Mouse (Mus musculus) neural tube, embryonic 13.5 days (tissue): ENCODE measurements around the gene Sntg2. TPM values are rescaled to one million over a fixed set of nuclear protein-coding genes. Genes with fewer than 3 reads are reported as not detected.

Experiments
- ATAC-seq: fragments of 200-750 bp; cut with Nextera tagmentation; 2 replicates; pipeline ENCODE4 v1.8.0; 2017; ENCODE audit warnings: low read depth, mild to moderate bottlenecking, moderate TSS enrichment, moderate library complexity
- H3K27ac ChIP-seq: fragments of 300-500 bp; sonication (generic); replicated peaks from 2 replicates; pipeline ENCODE4 v1.5.1; 2015; ENCODE audit warnings: moderate library complexity, mild to moderate bottlenecking, inconsistent platforms
- H3K27me3 ChIP-seq: fragments of 300-500 bp; sonication (generic); 2 replicates; pipeline ENCODE4 v1.6.1; 2015; ENCODE audit warnings: mild to moderate bottlenecking, inconsistent platforms
- H3K36me3 ChIP-seq: fragments of 300-500 bp; sonication (generic); 2 replicates; pipeline ENCODE4 v1.6.1; 2015; ENCODE audit warnings: mild to moderate bottlenecking, inconsistent platforms
- H3K4me1 ChIP-seq: fragments of 300-500 bp; sonication (generic); replicated peaks from 2 replicates; pipeline ENCODE4 v1.6.1; 2015; ENCODE audit warnings: inconsistent platforms
- H3K4me2 ChIP-seq: fragments of 300-500 bp; sonication (generic); 2 replicates; pipeline ENCODE4 v1.6.1; 2015; ENCODE audit warnings: inconsistent platforms, mild to moderate bottlenecking, moderate library complexity
- H3K4me3 ChIP-seq: fragments of 300-500 bp; sonication (generic); 2 replicates; pipeline ENCODE4 v1.5.1; 2015; ENCODE audit warnings: mild to moderate bottlenecking, inconsistent platforms
- H3K9ac ChIP-seq: fragments of 300-500 bp; sonication (generic); 2 replicates; pipeline ENCODE4 v1.6.1; 2015; ENCODE audit warnings: moderate library complexity, mild to moderate bottlenecking, inconsistent platforms
- H3K9me3 ChIP-seq: fragments of 300-500 bp; sonication (generic); 2 replicates; pipeline ENCODE4 v1.6.1; 2016; ENCODE audit warnings: inconsistent platforms
- WGBS: fragments of 180-500 bp; shearing (Covaris S2); methylation state at CpG from one replicate; pipeline ENCODE4 v1.1.7; 2015; 5-methylcytosine and 5-hydroxymethylcytosine counted together
- polyA plus RNA-seq: library from polyadenylated mRNA; unstranded; fragments of >200 nt; fragmentation: Nextera tagmentation; extraction: Ambion mirVana; gene quantifications from 2 replicates; pipeline ENCODE4 v1.2.1, GENCODE M21; 2015

Gene Sntg2
- polyA plus RNA-seq, 1 experiment from 2014 or later, result 3.4 TPM

DNA sequence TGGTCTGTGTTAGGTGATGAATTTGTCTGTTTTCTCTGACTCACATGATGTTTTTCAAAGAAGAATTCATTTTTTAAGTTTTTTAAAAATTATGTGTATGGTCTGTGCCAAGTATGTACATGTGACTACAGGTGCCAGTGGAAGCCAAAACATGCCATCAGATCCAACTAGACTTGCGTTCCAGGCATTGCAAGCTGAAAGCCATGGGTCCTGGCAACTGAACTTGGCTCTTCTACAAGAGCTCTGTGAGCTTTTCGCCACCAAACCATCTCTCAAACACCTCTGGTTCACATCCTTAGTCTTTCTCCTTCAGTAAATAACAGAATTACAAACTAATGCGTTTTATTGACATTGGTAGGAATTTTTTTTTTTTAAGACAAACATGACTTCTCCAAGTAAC, 191.5 kb downstream of the Sntg2 start:
- 86% methylated on average over 3 of the region's 3 CpGs for WGBS
- Histone ChIP-seq H3K9me3 (no peaks in the 10 kb centered on the region), H3K27ac (no peak overlapping the region), H3K4me1 (no peaks in the 10 kb centered on the region), H3K4me2 (no peak overlapping the region), H3K9ac (no peak overlapping the region), H3K27me3 (no peaks in the 10 kb centered on the region), H3K36me3 (no peaks in the 10 kb centered on the region), H3K4me3 (no peak overlapping the region)
- no peak for ATAC-seq

DNA sequence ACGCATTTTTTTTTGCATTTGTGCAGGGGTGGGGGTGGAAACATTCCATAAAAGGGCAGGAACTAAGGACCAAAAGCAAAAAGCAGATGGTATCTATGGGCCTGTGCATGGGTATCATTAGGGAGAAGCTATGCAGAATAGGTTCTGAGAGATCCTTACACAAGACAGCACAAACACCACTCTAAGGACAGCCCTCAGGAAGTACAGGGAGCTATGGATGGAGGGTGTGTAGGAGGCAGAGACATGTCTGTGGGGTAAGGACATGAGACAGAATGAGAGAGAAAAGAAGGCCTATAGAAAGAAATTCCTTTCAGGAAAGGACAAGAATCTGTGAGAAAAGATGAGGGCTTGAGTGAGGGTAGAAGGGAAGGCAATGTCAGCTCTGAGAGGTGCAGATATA, 193.6 kb downstream of the Sntg2 start:
- Histone ChIP-seq H3K4me2 (no peak overlapping the region), H3K9ac (no peak overlapping the region), H3K4me3 (no peak overlapping the region), H3K27me3 (no peaks in the 10 kb centered on the region), H3K9me3 (no peaks in the 10 kb centered on the region), H3K27ac (no peak overlapping the region), H3K36me3 (no peaks in the 10 kb centered on the region), H3K4me1 (no peaks in the 10 kb centered on the region)
- ATAC-seq, result no peak
- WGBS, result 82% methylated on average over 1 of the region's 1 CpGs

DNA sequence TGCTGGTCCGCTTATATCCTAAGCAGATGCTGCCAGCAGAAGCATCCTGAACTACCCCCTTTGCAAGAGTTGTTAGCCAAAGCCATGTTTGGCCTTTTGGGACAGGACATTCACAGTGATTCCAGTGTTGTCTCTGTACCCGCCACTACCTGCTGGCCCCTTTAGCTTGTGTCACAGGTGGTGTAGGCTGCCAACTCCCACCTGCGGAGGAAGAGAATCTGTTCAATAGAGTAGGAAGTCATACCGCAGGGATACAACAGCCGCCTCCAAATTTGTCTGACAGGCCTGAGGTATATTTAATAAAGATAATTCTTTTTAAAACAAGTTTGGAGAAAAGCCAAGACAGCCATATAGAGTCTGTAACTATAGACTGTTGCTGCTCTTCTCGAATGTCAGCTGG, 195.2 kb downstream of the Sntg2 start:
- Histone ChIP-seq H3K27me3 (no peaks in the 10 kb centered on the region), H3K27ac (no peak overlapping the region), H3K36me3 (no peaks in the 10 kb centered on the region), H3K9ac (no peak overlapping the region), H3K9me3 (no peaks in the 10 kb centered on the region), H3K4me1 (no peaks in the 10 kb centered on the region), H3K4me2 (no peak overlapping the region), H3K4me3 (no peak overlapping the region)
- WGBS, result 88% methylated on average over 6 of the region's 6 CpGs
- no peak for ATAC-seq

DNA sequence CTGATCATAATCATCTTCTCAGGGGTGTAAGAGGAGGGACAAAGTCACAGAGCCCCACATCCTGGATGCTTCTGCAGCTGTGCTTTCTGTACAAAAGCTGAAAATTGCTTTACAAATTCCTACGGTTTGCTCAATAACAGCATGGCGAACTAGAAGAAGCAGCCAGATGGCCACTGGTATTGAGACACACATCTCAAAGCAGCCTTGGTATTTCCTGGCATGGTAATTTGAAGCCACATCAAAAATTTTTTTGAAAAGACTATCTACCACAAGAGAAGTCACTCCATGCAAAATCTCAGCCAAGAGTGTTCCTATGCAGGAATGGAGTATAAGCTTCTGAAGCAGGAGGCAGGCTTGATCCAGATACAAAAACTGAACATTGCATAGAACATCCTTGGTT, 195.6 kb downstream of the Sntg2 start:
- no peaks in the 10 kb centered on the region for H3K9me3 ChIP-seq
- no peak for ATAC-seq
- no peaks in the 10 kb centered on the region for H3K36me3 ChIP-seq
- H3K4me2 ChIP-seq, result no peak overlapping the region
- no peaks in the 10 kb centered on the region for H3K4me1 ChIP-seq
- no peaks in the 10 kb centered on the region for H3K27me3 ChIP-seq
- no peak overlapping the region for H3K9ac ChIP-seq
- 88% methylated on average over 2 of the region's 2 CpGs for WGBS
- no peak overlapping the region for H3K27ac ChIP-seq
- H3K4me3 ChIP-seq, result no peak overlapping the region

DNA sequence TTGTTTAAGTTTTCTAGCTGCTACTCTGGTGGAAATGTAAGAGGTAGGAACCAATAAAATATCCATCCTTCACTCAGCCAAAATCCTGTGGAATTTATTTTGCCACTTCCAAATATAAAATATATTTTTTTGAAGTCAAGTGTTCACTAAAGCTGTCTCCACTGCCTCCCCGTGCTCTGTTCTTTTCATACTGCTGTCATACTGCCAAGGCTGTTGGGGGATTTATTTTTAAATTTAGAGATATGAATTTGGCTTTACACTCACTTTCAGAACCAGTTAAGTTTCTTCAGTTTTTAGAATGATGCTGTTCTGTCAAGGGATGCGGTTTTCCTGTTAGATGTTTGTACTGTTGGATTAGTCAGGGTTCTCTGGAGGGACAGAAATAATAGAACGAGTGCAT, 204.7 kb downstream of the Sntg2 start:
- no peak overlapping the region for H3K9ac ChIP-seq
- H3K36me3 ChIP-seq, result no peaks in the 10 kb centered on the region
- no peaks in the 10 kb centered on the region for H3K9me3 ChIP-seq
- H3K27me3 ChIP-seq, result no peaks in the 10 kb centered on the region
- ATAC-seq, result no peak
- H3K27ac ChIP-seq, result no peak overlapping the region
- H3K4me1 ChIP-seq, result no peaks in the 10 kb centered on the region
- H3K4me2 ChIP-seq, result no peak overlapping the region
- WGBS, result 75% methylated on average over 3 of the region's 3 CpGs
- H3K4me3 ChIP-seq, result no peak overlapping the region

DNA sequence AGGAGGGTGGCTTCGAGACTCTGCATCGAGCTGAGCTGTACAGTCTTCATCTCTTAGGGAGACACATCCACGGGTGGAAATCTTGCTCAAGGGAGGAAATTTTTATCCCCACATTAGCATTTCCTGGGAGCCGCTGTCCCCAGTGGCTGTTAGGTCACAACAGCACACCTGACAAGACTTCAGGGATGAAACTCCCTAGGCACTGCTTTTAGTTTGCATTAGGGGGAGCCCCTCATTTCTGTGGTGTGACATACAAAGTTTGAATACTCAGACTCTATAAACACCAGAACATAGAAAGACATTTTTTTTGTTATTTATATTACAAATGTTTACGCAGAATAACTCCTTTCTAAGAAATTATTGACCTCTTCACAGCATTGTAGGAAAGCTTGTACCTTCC, 208.6 kb downstream of the Sntg2 start:
- no peak overlapping the region for H3K4me3 ChIP-seq
- H3K9me3 ChIP-seq, result no peaks in the 10 kb centered on the region
- H3K27ac ChIP-seq, result no peak overlapping the region
- no peak overlapping the region for H3K4me2 ChIP-seq
- H3K27me3 ChIP-seq, result no peaks in the 10 kb centered on the region
- H3K4me1 ChIP-seq, result no peaks in the 10 kb centered on the region
- no peak overlapping the region for H3K9ac ChIP-seq
- no peaks in the 10 kb centered on the region for H3K36me3 ChIP-seq
- ATAC-seq, result no peak
- 80% methylated on average over 5 of the region's 5 CpGs for WGBS

DNA sequence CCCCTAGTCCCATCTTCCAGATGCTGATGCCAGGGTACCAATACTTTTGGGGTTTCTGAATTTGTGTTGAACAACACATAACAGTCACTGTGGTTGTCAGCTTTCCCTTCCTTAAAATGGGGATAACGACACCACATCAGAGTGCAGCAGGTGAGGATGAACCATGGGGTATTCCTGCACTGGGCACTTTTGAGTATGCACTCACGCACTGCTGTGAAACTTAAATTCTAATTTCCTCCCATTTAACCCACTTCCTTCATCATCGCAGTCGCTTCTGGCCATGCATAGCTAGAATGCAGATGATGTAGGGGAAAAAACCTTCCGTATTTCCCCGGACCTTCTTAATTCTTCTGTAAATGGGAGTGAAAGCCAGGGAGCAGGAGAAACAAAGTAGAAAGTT, 209.2 kb downstream of the Sntg2 start:
- no peaks in the 10 kb centered on the region for H3K9me3 ChIP-seq

DNA sequence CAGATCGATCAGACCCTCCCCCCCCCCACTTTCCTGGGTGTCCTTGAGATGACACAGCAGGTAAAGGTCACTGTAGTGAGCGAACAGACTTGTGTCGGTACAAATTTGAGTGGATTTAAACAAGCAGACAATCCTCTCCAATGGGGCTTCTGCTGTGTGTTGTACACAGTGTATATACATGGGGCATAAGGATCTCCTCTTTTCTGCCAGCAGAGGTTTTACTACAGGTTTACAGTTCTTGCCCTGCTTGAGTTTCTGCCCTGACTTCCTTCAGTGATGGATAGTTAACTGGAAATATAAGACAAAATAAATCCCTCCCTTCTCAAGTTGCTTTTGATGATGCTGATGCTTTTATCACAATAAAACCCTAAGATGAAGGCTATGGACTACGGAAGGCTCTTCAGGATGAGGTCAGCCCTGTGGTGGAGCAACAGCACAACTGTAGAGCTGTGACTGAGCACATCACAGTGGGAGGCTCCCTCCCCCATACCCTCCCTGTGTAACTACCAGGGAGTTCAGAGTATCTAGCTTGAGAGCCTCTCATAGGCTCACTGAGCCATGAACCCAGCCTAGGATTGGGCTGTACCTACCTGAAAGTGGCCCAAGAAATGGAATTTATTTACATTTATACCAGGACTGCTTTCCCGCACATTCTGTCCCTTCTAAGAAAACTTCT, 211.3 kb downstream of the Sntg2 start:
- Histone ChIP-seq H3K4me3 (no peak overlapping the region), H3K27me3 (no peaks in the 10 kb centered on the region), H3K9ac (no peak overlapping the region), H3K36me3 (no peaks in the 10 kb centered on the region), H3K4me1 (no peaks in the 10 kb centered on the region), H3K27ac (no peak overlapping the region), H3K9me3 (no peaks in the 10 kb centered on the region; the same call in 1 of the 2 replicates), H3K4me2 (no peak overlapping the region)
- WGBS, result 86% methylated on average over 5 of the region's 5 CpGs
- no peak for ATAC-seq

More for the DNA sequence above, 209.2 kb downstream of the Sntg2 start:
- H3K4me1 ChIP-seq, result no peaks in the 10 kb centered on the region
- no peak overlapping the region for H3K27ac ChIP-seq
- ATAC-seq, result no peak
- H3K9ac ChIP-seq, result no peak overlapping the region
- no peak overlapping the region for H3K4me3 ChIP-seq
- no peaks in the 10 kb centered on the region for H3K27me3 ChIP-seq
- 92% methylated on average over 6 of the region's 6 CpGs for WGBS
- H3K4me2 ChIP-seq, result no peak overlapping the region
- H3K36me3 ChIP-seq, result no peaks in the 10 kb centered on the region

DNA sequence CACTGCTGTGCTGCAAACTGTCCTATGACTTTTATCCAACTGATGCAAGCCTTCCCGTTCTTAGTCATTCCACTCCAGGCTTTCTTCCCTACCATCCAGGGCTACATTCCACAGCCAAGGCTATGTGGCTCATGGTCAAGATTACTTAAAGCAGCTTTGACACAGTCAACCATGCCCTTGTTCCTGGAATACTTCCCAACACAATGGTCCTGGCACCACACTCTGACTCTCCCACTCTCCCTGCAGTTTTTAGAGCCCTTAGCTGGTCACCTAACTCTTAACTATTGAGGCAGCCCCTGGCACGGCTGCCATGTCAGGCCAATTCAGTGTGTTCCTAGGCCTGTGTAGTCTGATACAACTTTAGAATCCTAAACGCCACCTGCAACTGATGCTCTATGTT, 212.7 kb downstream of the Sntg2 start:
- Histone ChIP-seq H3K4me3 (no peak overlapping the region), H3K9me3 (no peaks in the 10 kb centered on the region; the same call in 1 of the 2 replicates), H3K36me3 (no peaks in the 10 kb centered on the region), H3K4me2 (no peak overlapping the region), H3K4me1 (no peaks in the 10 kb centered on the region), H3K27ac (no peak overlapping the region), H3K27me3 (no peaks in the 10 kb centered on the region), H3K9ac (no peak overlapping the region)
- 85% methylated on average over 3 of the region's 3 CpGs for WGBS
- ATAC-seq, result no peak

DNA sequence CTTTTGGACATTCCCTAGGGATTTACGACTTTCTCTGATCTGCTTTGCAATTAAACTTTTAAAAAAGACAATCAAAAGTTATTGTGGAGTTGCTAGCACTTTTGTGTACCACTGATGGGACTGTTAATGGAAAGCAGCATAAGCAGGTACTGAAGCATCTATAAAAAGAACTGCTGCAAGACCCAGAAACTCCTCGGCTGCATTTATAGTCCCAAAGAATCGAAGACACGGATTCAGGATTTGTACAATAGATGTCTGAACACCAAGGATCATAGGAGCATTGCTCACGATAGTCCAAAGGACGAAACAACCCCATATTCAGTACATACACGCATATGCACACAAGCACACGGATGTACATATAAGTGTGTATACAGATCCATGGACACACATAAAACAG, 213.4 kb downstream of the Sntg2 start:
- 91% methylated on average over 8 of the region's 8 CpGs for WGBS

DNA sequence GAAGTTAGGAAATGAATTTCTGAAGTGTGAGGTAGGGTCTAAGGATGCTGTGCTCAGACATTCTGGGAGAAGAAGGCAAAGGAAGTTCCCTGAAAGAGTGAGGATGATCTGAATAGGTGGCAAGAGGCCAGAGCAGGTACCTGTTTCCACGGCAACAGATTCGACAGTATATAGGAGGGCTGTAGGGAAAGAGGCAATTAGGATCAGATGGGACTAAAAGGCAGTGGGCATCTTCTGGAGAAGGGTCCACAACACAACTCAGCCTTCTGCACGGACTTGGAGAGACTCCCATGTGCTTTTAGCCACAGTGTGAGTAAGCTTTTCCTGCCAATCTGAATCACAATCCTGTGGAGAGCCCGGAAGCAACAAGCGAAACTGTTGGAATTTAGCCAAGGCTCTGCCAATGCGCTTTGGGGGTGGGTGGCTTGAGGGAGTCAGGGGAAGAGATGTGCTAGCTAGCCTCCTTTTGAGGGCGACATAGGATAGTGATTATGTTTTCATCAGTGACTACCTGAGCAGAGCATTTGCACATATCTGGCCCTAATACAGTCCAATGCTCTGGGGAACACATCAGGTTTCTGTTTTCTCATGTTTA, 219.0 kb downstream of the Sntg2 start:
- Histone ChIP-seq H3K36me3 (no peaks in the 10 kb centered on the region), H3K4me3 (no peak overlapping the region), H3K9ac (no peak overlapping the region), H3K9me3 (no peaks in the 10 kb centered on the region; the same call in 1 of the 2 replicates), H3K4me1 (no peaks in the 10 kb centered on the region; the same call in 1 of the 2 replicates), H3K27me3 (no peaks in the 10 kb centered on the region), H3K4me2 (no peak overlapping the region), H3K27ac (no peak overlapping the region)
- no peak for ATAC-seq
- WGBS, result 61% methylated on average over 7 of the region's 7 CpGs

More for the DNA sequence above, 213.4 kb downstream of the Sntg2 start:
- no peak for ATAC-seq
- H3K4me3 ChIP-seq, result no peak overlapping the region
- no peaks in the 10 kb centered on the region for H3K27me3 ChIP-seq
- H3K9me3 ChIP-seq, result no peaks in the 10 kb centered on the region; the same call in 1 of the 2 replicates
- H3K36me3 ChIP-seq, result no peaks in the 10 kb centered on the region
- H3K4me1 ChIP-seq, result no peaks in the 10 kb centered on the region
- H3K27ac ChIP-seq, result no peak overlapping the region
- no peak overlapping the region for H3K4me2 ChIP-seq
- no peak overlapping the region for H3K9ac ChIP-seq

DNA sequence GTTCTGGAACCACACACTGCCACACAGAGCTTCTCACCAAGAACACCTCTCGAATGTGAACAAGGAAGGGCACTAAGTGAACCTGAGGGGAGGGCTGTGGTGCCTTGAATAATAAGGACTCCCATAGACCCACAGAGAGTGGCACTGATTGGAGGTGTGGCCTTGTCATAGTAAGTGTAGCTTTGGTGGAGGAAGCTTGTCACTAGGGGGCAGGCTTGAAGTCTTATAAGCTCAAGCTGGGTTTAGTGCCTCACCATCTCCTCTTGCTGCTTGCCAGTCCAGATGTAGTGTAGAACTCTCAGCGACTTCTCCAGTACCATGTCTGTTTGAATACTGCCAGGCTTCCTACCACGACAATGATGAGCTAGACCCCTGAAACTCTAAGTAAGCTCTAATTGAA, 231.1 kb downstream of the Sntg2 start:
- no peak overlapping the region for H3K4me2 ChIP-seq
- no peak overlapping the region for H3K9ac ChIP-seq
- no peak overlapping the region for H3K27ac ChIP-seq
- WGBS, result 64% methylated on average over 3 of the region's 3 CpGs
- no peaks in the 10 kb centered on the region for H3K9me3 ChIP-seq
- no peaks in the 10 kb centered on the region for H3K27me3 ChIP-seq
- no peak for ATAC-seq
- no peaks in the 10 kb centered on the region for H3K36me3 ChIP-seq
- no peak overlapping the region for H3K4me3 ChIP-seq
- no peaks in the 10 kb centered on the region for H3K4me1 ChIP-seq

DNA sequence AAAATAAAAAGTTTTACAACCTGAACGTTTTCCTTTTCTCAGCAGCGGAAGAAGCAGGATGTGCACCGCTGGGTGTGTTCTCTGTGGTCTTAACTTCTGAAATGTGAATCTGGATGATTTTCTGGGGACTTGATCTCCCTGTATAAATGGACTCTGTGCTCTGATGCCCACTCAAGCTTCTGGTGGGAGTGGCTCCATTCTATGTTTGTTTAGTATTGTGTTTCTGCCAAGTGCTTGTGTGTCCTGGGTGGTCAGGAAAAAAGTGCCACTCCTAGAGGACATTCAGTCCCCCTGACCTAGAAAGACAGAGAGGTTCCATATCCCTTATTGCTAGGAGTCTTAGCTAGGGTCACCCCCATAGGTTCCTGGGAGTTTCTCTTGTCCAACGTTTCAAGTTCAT, 240.7 kb downstream of the Sntg2 start, which contains the start of gene Tpo:
TSS of gene Tpo (minus strand) at position 101 of the 400 bp plus-strand sequence.
- Histone ChIP-seq H3K27ac (no peak within 1 kb of the TSS), H3K4me2 (no peak within 1 kb of the TSS), H3K4me1 (no peaks in the 10 kb centered on the region), H3K27me3 (no peaks in the 10 kb centered on the region), H3K4me3 (no peak within 1 kb of the TSS), H3K36me3 (no peaks in the 10 kb centered on the region), H3K9me3 (no peaks in the 10 kb centered on the region), H3K9ac (no peak within 1 kb of the TSS)
- 90% methylated on average over 4 of the region's 4 CpGs for WGBS
- no peak for ATAC-seq
